Mouse (Mus musculus): ENCODE measurements around the gene Stxbp3.

DNA sequence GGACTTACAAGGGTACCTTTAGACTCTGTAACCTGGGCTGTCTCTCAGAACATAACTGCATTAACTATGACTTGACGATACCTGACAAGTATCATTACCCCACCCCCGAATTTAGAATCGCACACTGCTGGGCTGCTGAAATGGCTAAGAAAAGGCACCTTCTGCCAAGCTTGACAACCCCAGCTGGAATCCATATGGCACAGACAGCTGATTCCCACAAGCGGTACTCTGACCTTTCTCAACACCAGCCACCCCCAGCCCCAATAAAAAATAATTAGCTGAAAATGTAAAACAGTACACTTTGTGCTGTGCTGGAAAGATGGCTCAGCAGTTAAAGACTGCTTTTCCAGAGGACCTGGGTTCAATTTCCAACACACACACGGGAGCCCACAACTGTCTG, 51.0 kb downstream of the Stxbp3 start:
- TF ChIP-seq CTCF (IDR thresholded peaks at IDR 0.05; ENCODE audit: control insufficient read depth, insufficient read depth, insufficient read length) (no peak), MYOG (IDR thresholded peaks at IDR 0.05; ENCODE audit: control insufficient read depth, extremely low read depth, insufficient read length) (no peak), MYOD1 (IDR thresholded peaks at IDR 0.05; ENCODE audit: control insufficient read depth, insufficient read length, low read depth) (no peak), CEBPB (IDR thresholded peaks at IDR 0.05; ENCODE audit: low read depth) (no peak), MAX (IDR thresholded peaks at IDR 0.05) (no peak), USF1 (IDR thresholded peaks at IDR 0.05; ENCODE audit: low read depth) (no peak)

Data from C2C12 (cell line).